Mouse (Mus musculus) intestine, embryonic 14.5 days (tissue): ENCODE results near the gene Casp8ap2. TPM values are rescaled to one million over a fixed set of nuclear protein-coding genes. Genes with fewer than 3 reads are reported as not detected.

Experiments
- ATAC-seq: fragments of 200-750 bp; cut with Nextera tagmentation; replicated peaks from 2 replicates; pipeline ENCODE4 v1.8.0; 2017; ENCODE audit warnings: low read depth, moderate number of reproducible peaks, moderate TSS enrichment, moderate library complexity; ENCODE audit not compliant: low FRiP score, low TSS enrichment
- DNase-seq: peaks from one replicate; pipeline ENCODE4 v3.0.0-alpha.2; 2018; ENCODE audit warnings: low spot score
- H3K27ac ChIP-seq: fragments of 300-500 bp; sonication (generic); 2 replicates; pipeline ENCODE4 v1.5.1; 2014; ENCODE audit warnings: low read depth, mild to moderate bottlenecking, control low read depth
- H3K27me3 ChIP-seq: fragments of 300-500 bp; sonication (generic); replicated peaks from 2 replicates; pipeline ENCODE4 v1.6.1; 2014; ENCODE audit warnings: low read length, control low read depth; ENCODE audit not compliant: control insufficient read depth, insufficient read depth
- H3K36me3 ChIP-seq: fragments of 300-500 bp; sonication (generic); 2 replicates; pipeline ENCODE4 v1.6.1; 2014; ENCODE audit warnings: low read length, control low read depth; ENCODE audit not compliant: control insufficient read depth, insufficient read depth
- H3K4me1 ChIP-seq: fragments of 300-500 bp; sonication (generic); replicated peaks from 2 replicates; pipeline ENCODE4 v1.6.1; 2014; ENCODE audit warnings: low read length, control low read depth, mixed read lengths; ENCODE audit not compliant: control insufficient read depth, insufficient read depth
- H3K4me2 ChIP-seq: fragments of 300-500 bp; sonication (generic); 2 replicates; pipeline ENCODE4 v1.6.1; 2014; ENCODE audit warnings: low read length
- H3K4me3 ChIP-seq: fragments of 300-500 bp; sonication (generic); 2 replicates; pipeline ENCODE4 v1.5.1; 2014; ENCODE audit warnings: low read depth, low read length, control low read depth, mixed read lengths
- H3K9ac ChIP-seq: fragments of 300-500 bp; sonication (generic); 2 replicates; pipeline ENCODE4 v1.6.1; 2014; ENCODE audit warnings: mild to moderate bottlenecking, low read length
- H3K9me3 ChIP-seq: fragments of 300-500 bp; sonication (generic); 2 replicates; pipeline ENCODE4 v1.6.1; 2016; ENCODE audit warnings: low read length, control low read depth; ENCODE audit not compliant: control insufficient read depth
- WGBS: fragments of 180-500 bp; shearing (Covaris S2); extraction: QIAGEN DNeasy Blood & Tissue Kit; methylation state at CpG from one replicate; pipeline ENCODE4 v1.1.7; 2014; 5-methylcytosine and 5-hydroxymethylcytosine counted together
- polyA plus RNA-seq: library from polyadenylated mRNA; unstranded; fragments of >200 nt; fragmentation: Nextera tagmentation; extraction: Ambion mirVana; gene quantifications from 2 replicates; pipeline ENCODE4 v1.2.1, GENCODE M21; 2014

Gene Casp8ap2
- polyA plus RNA-seq, 1 experiment from 2014 or later = 49.5 TPM

DNA sequence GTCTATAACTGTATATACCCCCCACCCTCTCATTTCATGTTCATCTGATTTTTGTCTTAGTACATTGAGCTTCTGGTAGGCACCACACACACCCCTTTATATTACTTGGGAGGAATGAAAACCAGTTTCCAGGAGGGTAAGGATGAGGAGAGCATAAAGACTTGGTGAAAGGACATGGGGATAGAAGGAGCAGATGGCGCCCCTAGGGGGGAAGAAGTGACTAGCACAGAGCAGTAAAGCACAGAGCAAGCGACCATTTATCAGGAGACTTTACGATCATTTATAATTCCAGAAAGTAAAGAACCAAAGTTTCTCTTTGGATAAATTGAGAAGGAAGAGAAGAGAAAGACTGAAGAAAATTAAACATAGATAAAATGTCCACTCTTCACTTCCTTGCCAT, 65.6 kb downstream of the Casp8ap2 start:
- no peaks in the 10 kb centered on the region for H3K27me3 ChIP-seq
- peaks cover 73% of the 10 kb centered on the region for H3K36me3 ChIP-seq
- H3K27ac ChIP-seq = no peak overlapping the region
- H3K9me3 ChIP-seq = no peaks in the 10 kb centered on the region
- H3K4me3 ChIP-seq = no peak overlapping the region
- ATAC-seq (no peak), DNase-seq (no peak)
- no peak overlapping the region for H3K4me2 ChIP-seq
- no peak overlapping the region for H3K9ac ChIP-seq
- 78% methylated on average over 3 of the region's 3 CpGs for WGBS
- H3K4me1 ChIP-seq = no peaks in the 10 kb centered on the region

DNA sequence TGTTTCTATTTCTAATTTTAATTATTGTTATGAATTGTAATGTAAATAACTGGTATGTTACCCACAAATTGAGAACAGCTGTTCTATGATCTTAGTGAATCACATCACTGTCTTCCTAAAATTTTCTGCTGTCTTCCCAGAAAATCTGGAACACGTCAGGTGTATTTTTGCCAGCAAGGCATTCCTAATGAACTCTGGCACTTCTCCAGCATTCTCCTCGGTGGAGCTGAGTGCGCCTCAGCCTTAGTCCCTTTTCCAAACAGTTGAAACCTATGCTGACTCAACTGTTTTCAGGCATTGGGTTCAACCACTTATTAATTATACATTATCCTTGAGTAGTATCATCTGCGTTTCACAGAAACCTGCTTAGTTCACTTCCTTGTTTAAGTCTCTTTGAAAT, 67.2 kb downstream of the Casp8ap2 start:
- WGBS = 61% methylated on average over 4 of the region's 4 CpGs
- H3K9me3 ChIP-seq = no peaks in the 10 kb centered on the region
- no peak overlapping the region for H3K4me3 ChIP-seq
- DNase-seq (no peak), ATAC-seq (no peak)
- no peaks in the 10 kb centered on the region for H3K4me1 ChIP-seq
- H3K36me3 ChIP-seq = peaks cover 72% of the 10 kb centered on the region
- H3K4me2 ChIP-seq = no peak overlapping the region
- H3K27ac ChIP-seq = no peak overlapping the region
- H3K9ac ChIP-seq = no peak overlapping the region
- no peaks in the 10 kb centered on the region for H3K27me3 ChIP-seq

DNA sequence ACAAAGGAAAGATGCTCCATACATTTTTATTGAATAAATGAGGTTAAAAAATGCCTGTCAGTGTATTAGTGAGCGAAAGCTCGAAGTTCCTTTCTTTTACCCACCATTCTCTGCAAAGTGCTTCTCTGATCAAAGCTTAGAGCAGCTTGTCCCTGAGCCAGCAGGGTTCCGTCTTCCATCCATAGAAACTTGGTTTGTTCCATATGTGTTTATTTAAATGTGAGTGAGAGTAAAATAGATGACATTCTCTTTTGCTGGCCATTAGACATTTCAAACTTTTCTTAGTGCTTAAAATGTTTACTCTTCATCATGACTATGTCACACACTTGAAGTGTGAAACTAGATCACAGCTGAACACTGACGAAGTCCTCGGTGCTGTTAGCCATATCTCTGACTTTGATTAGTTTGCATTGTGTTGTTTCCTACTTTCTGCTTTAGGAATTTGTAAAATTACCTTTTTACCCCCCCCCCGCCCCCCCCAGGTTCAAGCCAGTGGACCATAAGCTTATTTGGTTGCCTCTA, 67.9 kb downstream of the Casp8ap2 start:
- no peak overlapping the region for H3K9ac ChIP-seq
- no peaks in the 10 kb centered on the region for H3K4me1 ChIP-seq
- no peak overlapping the region for H3K4me3 ChIP-seq
- WGBS = 58% methylated on average over 6 of the region's 6 CpGs
- no peak overlapping the region for H3K27ac ChIP-seq
- DNase-seq = no peak
- no peak overlapping the region for H3K4me2 ChIP-seq
- H3K36me3 ChIP-seq = peaks cover 72% of the 10 kb centered on the region
- H3K27me3 ChIP-seq = no peaks in the 10 kb centered on the region
- no peaks in the 10 kb centered on the region for H3K9me3 ChIP-seq
- ATAC-seq = no peak

Other genes starting within 250 kb of the Casp8ap2 start
- gene Gja10, start 12.7 kb upstream of the Casp8ap2 start, polyA plus RNA-seq = 0.09 TPM in 1 of 2 replicates, not detected in the other
- gene Mdn1, start 41.7 kb downstream of the Casp8ap2 start, polyA plus RNA-seq = 19.4 and 23.4 TPM in 2 replicates
- gene Lyrm2, start 184.8 kb downstream of the Casp8ap2 start, polyA plus RNA-seq = 101 and 104 TPM in 2 replicates